Mouse (Mus musculus) erythroblast, embryonic 14.5 days (primary cell): ENCODE measurements around the gene Cript.

Experiments
- GATA1 ChIP-seq: IDR thresholded peaks from 2 replicates; pipeline ENCODE4 v1.6.1; 2012; ENCODE audit warnings: low read length, inconsistent platforms, mixed read lengths
- TAL1 ChIP-seq: IDR thresholded peaks from 3 replicates; pipeline ENCODE4 v1.6.1; 2012; ENCODE audit warnings: low read length, inconsistent platforms, mixed read lengths

- no peak for TF ChIP-seq GATA1
- TF ChIP-seq TAL1: no peak
These were observed 13.1 kb downstream of the Cript start for GRCm38 (mm10) chr17:87038496-87038895.
